18 mouse cellular contexts compared by ENCODE assay signal in genomic region chr14:60181306-60181705, GRCm38 (mm10). TPM values are rescaled to one million over a fixed set of nuclear protein-coding genes. Genes with fewer than 3 reads are reported as not detected.
A peak's percentile ranks its signal among the peaks of the same experiment; 100 is the strongest.
DNase-seq lines count a peak whose midpoint lies in the region; ATAC-seq and TF ChIP-seq lines count a peak whose summit lies in the region.
"Had no signal": no experiment of that assay in that cellular context is flagged by ENCODE, and none has a peak within 500 bp of the region (broad histone marks: within the 10 kb centered on the region; RNA-seq: fewer than 3 reads in every experiment).

No protein-coding gene starts in this region.

- no peak overlapping the region for H3K9ac ChIP-seq in intestine, postnatal 0 days (ENCODE audit: low read depth, low read length)
- no peak overlapping the region for H3K9ac ChIP-seq in intestine, embryonic 16.5 days (ENCODE audit: low read depth, low read length)
- H3K9ac ChIP-seq in midbrain, postnatal 0 days (replicated peaks; ENCODE audit: low read length, poor library complexity, severe bottlenecking), result no peak overlapping the region
- H3K9ac ChIP-seq in midbrain, embryonic 11.5 days (ENCODE audit: low read length), result no peak overlapping the region
- H3K9ac ChIP-seq in ES-E14 (ENCODE audit: insufficient read depth, low read depth, low read length, poor library complexity, severe bottlenecking), result no peak overlapping the region
- no peak overlapping the region for H3K9ac ChIP-seq in stomach, postnatal 0 days (ENCODE audit: low read length)
- H3K9ac ChIP-seq: heart, embryonic 15.5 days; hindbrain, embryonic 15.5 days had no signal

- 92% methylated on average over 2 of the region's 2 CpGs for WGBS in intestine, postnatal 0 days
- 95% methylated on average over 2 of the region's 2 CpGs for WGBS in intestine, embryonic 16.5 days
- WGBS in midbrain, postnatal 0 days, result 93% methylated on average over 2 of the region's 2 CpGs
- 91% methylated on average over 2 of the region's 2 CpGs for WGBS in midbrain, embryonic 11.5 days
- WGBS in stomach, postnatal 0 days, result 98% methylated on average over 2 of the region's 2 CpGs

- H3K27ac ChIP-seq in intestine, postnatal 0 days (ENCODE audit: low read depth, low read length), result no peak overlapping the region
- H3K27ac ChIP-seq in intestine, embryonic 16.5 days (ENCODE audit: low read length), result no peak overlapping the region
- no peak overlapping the region for H3K27ac ChIP-seq in midbrain, postnatal 0 days (ENCODE audit: low read depth, low read length)
- no peak overlapping the region for H3K27ac ChIP-seq in midbrain, embryonic 11.5 days (ENCODE audit: low read depth, low read length)
- H3K27ac ChIP-seq in ES-E14 (ENCODE audit: insufficient read depth, low read depth, low read length, poor library complexity, severe bottlenecking), result no peak overlapping the region
- no peak overlapping the region for H3K27ac ChIP-seq in stomach, postnatal 0 days (replicated peaks)
- H3K27ac ChIP-seq: embryonic facial prominence, embryonic 10.5 days; heart, embryonic 10.5 days; heart, embryonic 15.5 days; hindbrain, embryonic 15.5 days had no signal

- H3K4me2 ChIP-seq in intestine, postnatal 0 days (replicated peaks; ENCODE audit: low read depth), result no peak overlapping the region
- H3K4me2 ChIP-seq in intestine, embryonic 16.5 days (ENCODE audit: low read depth, low read length), result no peak overlapping the region
- H3K4me2 ChIP-seq in midbrain, postnatal 0 days (ENCODE audit: low read depth, low read length, poor library complexity, severe bottlenecking), result no peak overlapping the region
- no peak overlapping the region for H3K4me2 ChIP-seq in midbrain, embryonic 11.5 days
- no peak overlapping the region for H3K4me2 ChIP-seq in stomach, postnatal 0 days (replicated peaks; ENCODE audit: low read depth)
- H3K4me2 ChIP-seq: heart, embryonic 15.5 days; hindbrain, embryonic 15.5 days had no signal

- H3K9me3 ChIP-seq in intestine, postnatal 0 days (ENCODE audit: control insufficient read depth), result no peaks in the 10 kb centered on the region
- H3K9me3 ChIP-seq in intestine, embryonic 16.5 days (ENCODE audit: control insufficient read depth, low read length), result no peaks in the 10 kb centered on the region
- no peaks in the 10 kb centered on the region for H3K9me3 ChIP-seq in midbrain, postnatal 0 days (ENCODE audit: low read length)
- H3K9me3 ChIP-seq in midbrain, embryonic 11.5 days (ENCODE audit: control insufficient read depth, low read length), result no peaks in the 10 kb centered on the region
- H3K9me3 ChIP-seq in ES-E14 (ENCODE audit: control insufficient read depth, insufficient read depth, low read depth, low read length), result no peaks in the 10 kb centered on the region
- H3K9me3 ChIP-seq in stomach, postnatal 0 days (ENCODE audit: control insufficient read depth, low read length), result no peaks in the 10 kb centered on the region
- H3K9me3 ChIP-seq: embryonic facial prominence, embryonic 10.5 days; heart, embryonic 10.5 days; heart, embryonic 15.5 days; hindbrain, embryonic 15.5 days had no signal

- no peak for ATAC-seq in intestine, postnatal 0 days
- ATAC-seq in intestine, embryonic 16.5 days, result no peak
- ATAC-seq in midbrain, postnatal 0 days (ENCODE audit: low FRiP score), result no peak
- ATAC-seq in midbrain, embryonic 11.5 days (ENCODE audit: low FRiP score), result no peak
- no peak for ATAC-seq in stomach, postnatal 0 days (ENCODE audit: low FRiP score, low TSS enrichment)
- ATAC-seq: forebrain, embryonic 14.5 days had no signal

- TF ChIP-seq EP300 in stomach, postnatal 0 days (optimal IDR thresholded peaks at IDR 0.05), result no peak

- no peak for DNase-seq in midbrain, postnatal 0 days (ENCODE audit: low spot score)
- no peak for DNase-seq in midbrain, embryonic 11.5 days (ENCODE audit: low spot score, missing footprints)
- DNase-seq in ES-E14 (ENCODE audit: low read depth, low spot score), result no peak
- DNase-seq in stomach, postnatal 0 days (ENCODE audit: low spot score), result no peak
- no peak for DNase-seq in urinary bladder, postnatal 4 days (ENCODE audit: low spot score in 2 of 2)
- no peak for DNase-seq in adrenal gland, postnatal 36 days
- DNase-seq: adrenal gland, postnatal 10 days; cerebellum, adult 11-12 months; cerebellum, adult 9-10 months; cerebellum, postnatal 25 days; gastrocnemius, postnatal 36 days had no signal

- in situ Hi-C loops in ES-E14 (cut with MboI; ENCODE audit: low sequenced_read_pairs in 2 of 2, unreplicated experiment in 2 of 2), result no loop called here

- H3K4me1 ChIP-seq in intestine, postnatal 0 days (replicated peaks; ENCODE audit: control insufficient read depth, insufficient read depth, low read length), result peaks cover 6% of the 10 kb centered on the region; the same call in 1 of the 2 replicates
- 0 out of 2 replicates have a peak, but pooled peaks cover 3% of the 10 kb centered on the region for H3K4me1 ChIP-seq in intestine, embryonic 16.5 days (ENCODE audit: control insufficient read depth, insufficient read depth, low read length)
- H3K4me1 ChIP-seq in midbrain, postnatal 0 days (ENCODE audit: insufficient read depth, low read length), result peaks cover 7% of the 10 kb centered on the region
- H3K4me1 ChIP-seq in midbrain, embryonic 11.5 days (ENCODE audit: control insufficient read depth, insufficient read depth, low read length), result 0 out of 2 replicates have a peak, but pooled peaks cover 2% of the 10 kb centered on the region
- peaks cover 0 to 6% of the 10 kb centered on the region in 2 experiments; a peak in 3 of 4 replicates for H3K4me1 ChIP-seq in ES-E14 (ENCODE audit: control insufficient read depth in 2 of 2, insufficient read depth in 2 of 2, low read length in 2 of 2, poor library complexity in 1 of 2)
- no peaks in the 10 kb centered on the region for H3K4me1 ChIP-seq in stomach, postnatal 0 days (replicated peaks; ENCODE audit: control insufficient read depth, insufficient read depth)

- TF ChIP-seq CTCF in intestine, postnatal 0 days (IDR thresholded peaks at IDR 0.05; ENCODE audit: low read depth), result peak; percentile 34
- peak; percentile 28; the same call in 1 of the 2 replicates for TF ChIP-seq CTCF in midbrain, postnatal 0 days (IDR thresholded peaks at IDR 0.05)
- peak; percentile 33; the same call in 1 of the 2 replicates for TF ChIP-seq CTCF in stomach, postnatal 0 days (IDR thresholded peaks at IDR 0.05; ENCODE audit: low read depth)

- H3K27me3 ChIP-seq in intestine, postnatal 0 days (replicated peaks; ENCODE audit: control insufficient read depth, insufficient read depth, low read length), result no peaks in the 10 kb centered on the region
- no peaks in the 10 kb centered on the region; the same call in 1 of the 2 replicates for H3K27me3 ChIP-seq in intestine, embryonic 16.5 days (replicated peaks; ENCODE audit: control insufficient read depth, insufficient read depth, low read length)
- H3K27me3 ChIP-seq in midbrain, postnatal 0 days (ENCODE audit: insufficient read depth, low read length), result no peaks in the 10 kb centered on the region
- peaks cover 12% of the 10 kb centered on the region for H3K27me3 ChIP-seq in midbrain, embryonic 11.5 days (ENCODE audit: control insufficient read depth, insufficient read depth, low read length)
- no peaks in the 10 kb centered on the region for H3K27me3 ChIP-seq in stomach, postnatal 0 days (ENCODE audit: control insufficient read depth, insufficient read depth, low read length)
- H3K27me3 ChIP-seq: heart, embryonic 15.5 days; hindbrain, embryonic 15.5 days had no signal

- no peak overlapping the region for H3K4me3 ChIP-seq in intestine, postnatal 0 days (ENCODE audit: low read depth, low read length)
- no peak overlapping the region for H3K4me3 ChIP-seq in intestine, embryonic 16.5 days (ENCODE audit: low read length)
- no peak overlapping the region for H3K4me3 ChIP-seq in midbrain, postnatal 0 days (ENCODE audit: low read depth, low read length)
- no peak overlapping the region for H3K4me3 ChIP-seq in midbrain, embryonic 11.5 days (ENCODE audit: low read depth, low read length)
- no peak overlapping the region for H3K4me3 ChIP-seq in ES-E14 (ENCODE audit: insufficient read depth in 1 of 2, low read depth in 1 of 2, low read length in 2 of 2, poor library complexity in 1 of 2, severe bottlenecking in 1 of 2)
- no peak overlapping the region for H3K4me3 ChIP-seq in stomach, postnatal 0 days (ENCODE audit: low read depth, low read length)
- H3K4me3 ChIP-seq: embryonic facial prominence, embryonic 10.5 days; heart, embryonic 10.5 days; heart, embryonic 15.5 days; hindbrain, embryonic 15.5 days had no signal

- H3K36me3 ChIP-seq in intestine, postnatal 0 days (ENCODE audit: control insufficient read depth, insufficient read depth), result 0 out of 2 replicates have a peak, but pooled peaks cover 5% of the 10 kb centered on the region
- H3K36me3 ChIP-seq in intestine, embryonic 16.5 days (ENCODE audit: control insufficient read depth, insufficient read depth, low read length), result no peaks in the 10 kb centered on the region
- no peaks in the 10 kb centered on the region for H3K36me3 ChIP-seq in midbrain, postnatal 0 days (ENCODE audit: insufficient read depth, low read length)
- no peaks in the 10 kb centered on the region for H3K36me3 ChIP-seq in midbrain, embryonic 11.5 days (ENCODE audit: control insufficient read depth, insufficient read depth, low read length)
- no peaks in the 10 kb centered on the region for H3K36me3 ChIP-seq in ES-E14 (ENCODE audit: control insufficient read depth, insufficient read depth, low read length, poor library complexity, severe bottlenecking)
- H3K36me3 ChIP-seq in stomach, postnatal 0 days (ENCODE audit: control insufficient read depth, insufficient read depth, low read length), result no peaks in the 10 kb centered on the region
- H3K36me3 ChIP-seq: embryonic facial prominence, embryonic 10.5 days; heart, embryonic 15.5 days; hindbrain, embryonic 15.5 days had no signal

TF ChIP-seq in ES-E14, 5 proteins besides CTCF, POLR2A, EP300 and RAD21:
- TF ChIP-seq CHD2 (IDR thresholded peaks at IDR 0.05; ENCODE audit: low read depth, low read length) (no peak), ZNF384 (IDR thresholded peaks at IDR 0.05; ENCODE audit: low read depth, low read length) (peak; percentile 69)

RNA-seq across cellular contexts. Expression of gene Atp8a2, which starts 15.7 kb away (rescaled TPM):
- 3.8 and 5.1 TPM in 2 replicates for polyA plus RNA-seq in intestine, postnatal 0 days (2015; fragmentation: Nextera tagmentation; extraction: Ambion mirVana)
- polyA plus RNA-seq in intestine, embryonic 16.5 days (2015; fragmentation: Nextera tagmentation; extraction: Ambion mirVana), result 6.3 and 6.7 TPM in 2 replicates
- total RNA-seq in midbrain, postnatal 0 days (2014; rRNA removed), result 65.9 and 81.7 TPM in 2 replicates
- 36.0 and 43.0 TPM in 2 replicates for polyA plus RNA-seq in midbrain, postnatal 0 days (2015; fragmentation: Nextera tagmentation; extraction: Ambion mirVana)
- 7.4 and 8.3 TPM in 2 replicates for polyA plus RNA-seq in midbrain, embryonic 11.5 days (2014; fragmentation: Nextera tagmentation; extraction: Ambion mirVana)
- total RNA-seq in ES-E14 (2012; rRNA removed), result 0.62 and 1.1 TPM in 2 replicates
- 6.3 and 7.0 TPM in 2 replicates for polyA plus RNA-seq in stomach, postnatal 0 days (2015; fragmentation: Nextera tagmentation; extraction: Ambion mirVana)
- 1 to 10 TPM in 1 of 2 experiments, under 1 TPM in 1; 0.99 to 1.9 TPM for total RNA-seq in adrenal gland, postnatal 36 days (2021)
